Mouse (Mus musculus) limb, embryonic 12.5 days (tissue): ENCODE measurements at regions not wholly inside any gene's neighbourhood (a gene's known extent, or its start where the extent isn't known, plus 50 kb on each side); places are given as distances from the start of the nearest gene placed in this dataset.

Experiments used
- ATAC-seq: fragments of 200-750 bp; cut with Nextera tagmentation; 2 replicates; pipeline ENCODE4 v1.8.0; 2017; ENCODE audit warnings: low read depth, moderate TSS enrichment; ENCODE audit not compliant: insufficient number of reproducible peaks, insufficient read depth, low FRiP score, low TSS enrichment
- H3K27ac ChIP-seq: fragments of 300-500 bp; sonication (generic); 2 replicates; pipeline ENCODE4 v1.5.1; 2016; ENCODE audit warnings: mild to moderate bottlenecking, moderate library complexity
- H3K27me3 ChIP-seq: fragments of 300-500 bp; sonication (generic); 2 replicates; pipeline ENCODE4 v1.6.1; 2016; ENCODE audit warnings: mild to moderate bottlenecking, moderate library complexity
- H3K36me3 ChIP-seq: fragments of 300-500 bp; sonication (generic); 2 replicates; pipeline ENCODE4 v1.6.1; 2016; ENCODE audit warnings: mild to moderate bottlenecking, moderate library complexity
- H3K4me1 ChIP-seq: fragments of 300-500 bp; sonication (generic); replicated peaks from 2 replicates; pipeline ENCODE4 v1.6.1; 2016
- H3K4me2 ChIP-seq: fragments of 300-500 bp; sonication (generic); 2 replicates; pipeline ENCODE4 v1.6.1; 2016; ENCODE audit warnings: mild to moderate bottlenecking, moderate library complexity
- H3K4me3 ChIP-seq: fragments of 300-500 bp; sonication (generic); replicated peaks from 2 replicates; pipeline ENCODE4 v1.5.1; 2016; ENCODE audit warnings: mild to moderate bottlenecking
- H3K9ac ChIP-seq: fragments of 300-500 bp; sonication (generic); replicated peaks from 2 replicates; pipeline ENCODE4 v1.6.1; 2016; ENCODE audit warnings: mild to moderate bottlenecking, moderate library complexity
- H3K9me3 ChIP-seq: fragments of 300-500 bp; sonication (generic); 2 replicates; pipeline ENCODE4 v1.6.1; 2016; ENCODE audit warnings: mild to moderate bottlenecking, moderate library complexity
- WGBS: fragments of 180-500 bp; shearing (Covaris S2); methylation state at CpG from one replicate; pipeline ENCODE4 v1.1.7; 2016; 5-methylcytosine and 5-hydroxymethylcytosine counted together

DNA sequence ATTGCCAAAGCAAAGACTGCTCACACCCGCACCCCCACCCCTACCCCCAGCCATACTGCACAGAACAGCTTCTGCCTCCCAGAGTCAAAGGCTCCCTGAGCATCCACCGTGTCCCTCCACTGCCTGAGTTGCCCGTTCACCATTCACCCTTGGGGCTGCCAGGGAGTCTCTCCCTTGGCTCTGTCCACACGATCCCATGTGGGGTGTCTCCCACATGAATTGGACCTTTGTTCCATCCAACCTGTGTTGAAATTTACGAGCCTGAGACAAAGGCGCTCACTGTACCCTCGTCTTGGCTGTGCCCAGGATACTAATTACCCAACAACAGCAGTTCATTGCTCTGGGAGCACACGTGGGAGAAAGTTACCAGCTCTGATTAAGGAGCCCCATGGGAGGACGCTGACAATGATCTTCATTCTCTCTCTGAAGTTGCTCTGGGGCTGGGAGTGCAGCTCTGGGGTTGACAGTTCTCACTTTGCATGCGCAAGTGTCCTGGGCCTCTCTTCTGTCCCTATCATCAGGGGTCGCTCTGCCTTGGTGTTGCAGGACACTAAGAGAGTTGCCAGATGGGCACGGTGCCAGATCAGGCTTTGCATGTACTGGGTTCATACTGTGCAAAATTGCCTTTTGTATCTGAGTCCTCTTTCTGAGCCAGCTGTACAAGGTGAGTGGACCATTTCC, 178.3 kb upstream of the Rgma start:
- peak; percentile 76 for ATAC-seq
- no peaks in the 10 kb centered on the region for H3K36me3 ChIP-seq
- no peak overlapping the region for H3K4me2 ChIP-seq
- no peak overlapping the region for H3K4me3 ChIP-seq
- H3K9me3 ChIP-seq, result peaks cover 11% of the 10 kb centered on the region; the same call in 1 of the 2 replicates
- H3K27ac ChIP-seq, result 0 out of 2 replicates have a peak overlapping the region, but pooled peaks have one; percentile 57
- peaks cover 15% of the 10 kb centered on the region for H3K4me1 ChIP-seq
- WGBS, result 59% methylated on average over 12 of the region's 12 CpGs
- no peaks in the 10 kb centered on the region for H3K27me3 ChIP-seq
- H3K9ac ChIP-seq, result no peak overlapping the region

- no peak for ATAC-seq
- no peaks in the 10 kb centered on the region for H3K27me3 ChIP-seq
- no peak overlapping the region for H3K27ac ChIP-seq
- peaks cover 11% of the 10 kb centered on the region; the same call in 1 of the 2 replicates for H3K9me3 ChIP-seq
- WGBS, result 75% methylated on average over 5 of the region's 5 CpGs
- H3K4me1 ChIP-seq, result peaks cover 15% of the 10 kb centered on the region
- H3K9ac ChIP-seq, result no peak overlapping the region
- H3K4me3 ChIP-seq, result no peak overlapping the region
- no peaks in the 10 kb centered on the region for H3K36me3 ChIP-seq
- no peak overlapping the region for H3K4me2 ChIP-seq
These were observed 177.2 kb upstream of the Rgma start for GRCm38 (mm10) chr7:73198069-73198468.

- Histone ChIP-seq H3K27ac (no peak overlapping the region), H3K4me1 (peaks cover 15% of the 10 kb centered on the region), H3K9me3 (peaks cover 10% of the 10 kb centered on the region), H3K4me3 (no peak overlapping the region), H3K36me3 (no peaks in the 10 kb centered on the region), H3K9ac (no peak overlapping the region), H3K27me3 (no peaks in the 10 kb centered on the region), H3K4me2 (no peak overlapping the region)
- 77% methylated on average over 6 of the region's 6 CpGs for WGBS
- ATAC-seq, result no peak
These were observed 175.3 kb upstream of the Rgma start for GRCm38 (mm10) chr7:73199967-73200366.

GRCm38 (mm10) chr7:73201330-73201729, 174.0 kb upstream of the Rgma start:
- H3K4me1 ChIP-seq, result peaks cover 15% of the 10 kb centered on the region
- H3K27ac ChIP-seq, result no peak overlapping the region
- no peak overlapping the region for H3K4me2 ChIP-seq
- no peaks in the 10 kb centered on the region for H3K36me3 ChIP-seq
- no peaks in the 10 kb centered on the region for H3K27me3 ChIP-seq
- ATAC-seq, result no peak
- peaks cover 10% of the 10 kb centered on the region for H3K9me3 ChIP-seq
- H3K9ac ChIP-seq, result no peak overlapping the region
- H3K4me3 ChIP-seq, result no peak overlapping the region
- WGBS, result 69% methylated on average over 6 of the region's 6 CpGs

- Histone ChIP-seq H3K9me3 (peaks cover 7% of the 10 kb centered on the region), H3K4me1 (peaks cover 16% of the 10 kb centered on the region), H3K27me3 (no peaks in the 10 kb centered on the region), H3K4me3 (no peak overlapping the region), H3K27ac (no peak overlapping the region), H3K4me2 (no peak overlapping the region), H3K36me3 (no peaks in the 10 kb centered on the region), H3K9ac (no peak overlapping the region)
- no peak for ATAC-seq
- WGBS, result 57% methylated on average over 7 of the region's 7 CpGs
These were observed 168.1 kb upstream of the Rgma start for GRCm38 (mm10) chr7:73206922-73207811.

DNA sequence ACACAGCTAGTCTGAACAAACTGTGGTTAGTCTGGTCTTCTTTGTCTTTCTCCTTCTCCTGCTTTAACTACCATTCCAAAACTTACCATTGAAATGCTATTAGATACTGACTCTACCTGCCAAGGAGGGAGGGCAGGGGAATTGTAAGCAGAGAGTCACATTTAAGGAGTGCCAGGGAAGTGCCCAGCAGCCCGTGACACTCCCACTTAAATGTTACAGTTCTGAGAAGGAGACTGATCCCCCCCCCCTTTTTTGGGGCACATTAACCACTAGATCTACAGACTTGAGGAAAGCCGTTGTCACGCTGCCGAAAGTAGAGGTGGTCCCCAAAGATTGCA, 166.9 kb upstream of the Rgma start:
- Histone ChIP-seq H3K27ac (0 out of 2 replicates have a peak overlapping the region, but pooled peaks have one; percentile 25), H3K4me2 (no peak overlapping the region), H3K9me3 (peaks cover 7% of the 10 kb centered on the region), H3K4me1 (peaks cover 16% of the 10 kb centered on the region), H3K9ac (no peak overlapping the region), H3K27me3 (no peaks in the 10 kb centered on the region), H3K36me3 (no peaks in the 10 kb centered on the region), H3K4me3 (no peak overlapping the region)
- 69% methylated on average over 4 of the region's 4 CpGs for WGBS
- no peak for ATAC-seq

DNA sequence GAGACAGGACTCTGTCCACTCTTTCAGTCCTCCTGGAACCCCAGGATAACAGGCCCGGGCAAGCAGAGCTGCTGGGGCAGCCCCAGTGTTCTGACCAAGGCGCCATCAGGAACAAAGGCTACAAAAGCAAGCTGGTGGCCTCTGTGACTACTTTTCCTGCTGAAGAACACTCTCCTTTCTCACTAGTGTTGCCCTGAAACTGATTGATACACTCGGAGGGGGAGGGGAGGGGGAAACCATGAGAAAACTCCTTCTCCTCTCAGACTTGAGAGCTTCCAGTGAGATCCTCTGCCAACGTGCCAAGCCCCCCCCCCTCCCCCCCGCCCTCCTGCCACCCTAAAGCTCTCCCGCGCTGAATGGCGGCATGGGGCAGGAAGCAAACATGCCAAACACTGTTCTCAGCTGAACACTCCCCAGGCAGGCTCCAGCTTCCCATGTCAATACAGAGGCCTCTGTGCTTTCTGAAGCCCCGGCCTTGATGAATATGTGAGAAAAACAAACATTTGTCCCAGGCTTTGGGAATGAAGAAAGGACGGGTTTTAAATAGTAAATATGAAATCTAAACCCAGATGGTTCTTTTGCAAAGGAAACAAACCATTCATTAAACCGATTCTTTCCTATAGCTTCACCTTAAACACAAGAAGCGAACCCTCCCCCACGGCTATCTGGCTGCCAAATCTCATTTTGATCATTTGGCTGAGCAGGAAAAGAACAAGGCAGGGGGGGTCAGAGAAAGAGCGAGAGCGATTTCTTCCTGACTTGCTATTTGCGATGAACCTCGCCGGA, 166.3 kb upstream of the Rgma start:
- Histone ChIP-seq H3K9ac (0 out of 2 replicates have a peak overlapping the region, but pooled peaks have one; percentile 2), H3K27ac (0 out of 2 replicates have a peak overlapping the region, but pooled peaks have one; percentile 25), H3K9me3 (peaks cover 7% of the 10 kb centered on the region), H3K4me2 (no peak overlapping the region), H3K4me1 (peaks cover 16% of the 10 kb centered on the region), H3K4me3 (no peak overlapping the region), H3K27me3 (no peaks in the 10 kb centered on the region), H3K36me3 (no peaks in the 10 kb centered on the region)
- 46% methylated on average over 18 of the region's 18 CpGs for WGBS
- no peak for ATAC-seq

DNA sequence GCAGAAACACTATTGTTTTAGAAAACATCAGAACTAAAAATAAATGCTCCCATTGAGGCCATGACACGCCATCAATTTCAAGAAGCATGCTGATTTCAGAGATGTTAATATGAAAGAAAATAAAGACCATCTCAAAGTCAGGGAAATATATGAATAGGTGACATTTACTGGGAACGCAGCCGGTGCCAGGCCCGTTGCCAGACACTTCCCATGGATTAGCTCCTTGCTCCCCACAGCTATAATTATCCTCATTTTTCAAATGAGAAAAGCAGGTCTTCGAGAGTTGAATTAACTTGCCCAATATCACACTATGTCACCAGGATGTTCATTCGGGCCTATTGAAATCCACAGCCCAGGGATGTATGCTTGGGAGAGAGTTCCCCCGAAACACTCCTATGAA, 165.2 kb upstream of the Rgma start:
- peaks cover 16% of the 10 kb centered on the region for H3K4me1 ChIP-seq
- no peaks in the 10 kb centered on the region for H3K27me3 ChIP-seq
- 78% methylated on average over 7 of the region's 7 CpGs for WGBS
- H3K4me3 ChIP-seq, result no peak overlapping the region
- H3K9ac ChIP-seq, result no peak overlapping the region
- no peak for ATAC-seq
- no peak overlapping the region for H3K4me2 ChIP-seq
- H3K36me3 ChIP-seq, result no peaks in the 10 kb centered on the region
- no peaks in the 10 kb centered on the region for H3K9me3 ChIP-seq
- no peak overlapping the region for H3K27ac ChIP-seq

- Histone ChIP-seq H3K4me1 (peaks cover 18% of the 10 kb centered on the region), H3K4me3 (no peak overlapping the region), H3K9me3 (no peaks in the 10 kb centered on the region), H3K36me3 (no peaks in the 10 kb centered on the region), H3K27me3 (no peaks in the 10 kb centered on the region), H3K27ac (no peak overlapping the region), H3K9ac (no peak overlapping the region), H3K4me2 (no peak overlapping the region)
- ATAC-seq, result no peak
- 39% methylated on average over 4 of the region's 4 CpGs for WGBS
These were observed 152.9 kb upstream of the Rgma start for GRCm38 (mm10) chr7:73222237-73222915.

GRCm38 (mm10) chr7:73222929-73223512, 152.3 kb upstream of the Rgma start:
- Histone ChIP-seq H3K4me1 (peaks cover 18% of the 10 kb centered on the region), H3K27me3 (no peaks in the 10 kb centered on the region), H3K36me3 (no peaks in the 10 kb centered on the region), H3K9ac (no peak overlapping the region), H3K27ac (no peak overlapping the region), H3K9me3 (no peaks in the 10 kb centered on the region), H3K4me3 (no peak overlapping the region), H3K4me2 (no peak overlapping the region)
- WGBS, result 59% methylated on average over 2 of the region's 2 CpGs
- ATAC-seq, result no peak
